Mouse (Mus musculus): ENCODE measurements around the gene Pawr. TPM values are rescaled to one million over a fixed set of nuclear protein-coding genes. Genes with fewer than 3 reads are reported as not detected.

The Pawr gene
- polyA plus RNA-seq, 1 experiment = 157 TPM

DNA sequence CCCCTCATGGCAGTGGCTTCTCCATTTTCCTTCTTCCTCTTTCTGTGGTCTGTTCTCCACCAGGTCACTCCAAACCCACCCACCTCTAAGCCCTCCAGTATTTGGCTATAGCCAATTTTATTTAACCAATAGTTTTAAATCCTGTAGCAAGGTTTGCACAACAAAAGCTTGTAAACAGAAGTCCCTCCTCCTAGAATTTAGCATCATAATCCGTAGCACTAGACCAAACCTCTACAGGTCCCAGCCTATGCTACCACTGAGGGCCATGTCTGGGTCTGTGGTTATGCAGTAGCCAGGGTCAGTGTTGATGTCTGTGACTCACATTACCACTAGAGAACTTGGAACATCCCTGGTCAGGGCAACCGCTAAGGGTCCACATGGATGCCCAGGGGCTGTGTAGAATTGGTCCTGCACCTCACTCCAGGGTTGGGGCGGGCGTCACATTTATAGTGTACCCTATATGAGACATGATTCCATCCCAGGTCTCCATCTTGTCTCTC, 71.5 kb downstream of the Pawr start:
- Histone ChIP-seq H3K9me3 (replicated peaks; ENCODE audit: control insufficient read depth, insufficient read depth, low read length, poor library complexity, severe bottlenecking) (no peaks in the 10 kb centered on the region), H3K4me1 (ENCODE audit: control insufficient read depth, insufficient read depth, low read length) (peaks cover 7% of the 10 kb centered on the region), H3K36me3 (ENCODE audit: control insufficient read depth, insufficient read depth, low read length, poor library complexity, severe bottlenecking) (no peaks in the 10 kb centered on the region), H3K4me3 (ENCODE audit: low read depth, low read length) (no peak overlapping the region), H3K27me3 (ENCODE audit: control insufficient read depth, insufficient read depth, low read length, poor library complexity, severe bottlenecking) (no peaks in the 10 kb centered on the region), H3K27ac (ENCODE audit: insufficient read depth, low read length) (no peak overlapping the region), H3K9ac (ENCODE audit: low read depth, poor library complexity, severe bottlenecking) (no peak overlapping the region)
- TF ChIP-seq CTCF (IDR thresholded peaks at IDR 0.05; ENCODE audit: low read depth, low read length) (no peak), POLR2A (IDR thresholded peaks at IDR 0.05; ENCODE audit: insufficient read depth, low read length) (no peak), EP300 (IDR thresholded peaks at IDR 0.05; ENCODE audit: insufficient read depth, low read depth, low read length) (no peak)

DNA sequence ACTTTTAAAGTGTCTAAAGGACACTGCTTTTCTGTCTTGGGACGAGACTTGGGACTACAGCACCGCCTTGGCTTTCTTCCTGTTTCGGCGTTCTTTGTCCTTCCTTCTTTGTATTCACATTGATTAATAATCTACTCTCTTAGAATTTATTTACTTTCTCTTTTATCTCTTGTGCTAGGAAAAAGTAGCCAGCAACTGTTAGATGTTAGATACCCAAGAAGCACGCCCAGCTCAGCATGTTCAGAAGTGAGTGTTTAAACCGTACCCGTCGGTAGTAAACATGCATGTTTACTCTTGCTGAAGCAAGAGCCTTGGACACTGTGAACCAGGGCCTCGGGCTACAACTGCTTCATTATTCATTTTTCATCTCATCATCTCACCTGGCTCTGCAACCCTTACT, 72.2 kb downstream of the Pawr start:
- no peak for TF ChIP-seq CTCF (IDR thresholded peaks at IDR 0.05; ENCODE audit: low read depth, low read length)
- no peak for TF ChIP-seq EP300 (IDR thresholded peaks at IDR 0.05; ENCODE audit: insufficient read depth, low read depth, low read length)
- TF ChIP-seq POLR2A (IDR thresholded peaks at IDR 0.05; ENCODE audit: insufficient read depth, low read length) = no peak
- H3K9me3 ChIP-seq (replicated peaks; ENCODE audit: control insufficient read depth, insufficient read depth, low read length, poor library complexity, severe bottlenecking) = no peaks in the 10 kb centered on the region

DNA sequence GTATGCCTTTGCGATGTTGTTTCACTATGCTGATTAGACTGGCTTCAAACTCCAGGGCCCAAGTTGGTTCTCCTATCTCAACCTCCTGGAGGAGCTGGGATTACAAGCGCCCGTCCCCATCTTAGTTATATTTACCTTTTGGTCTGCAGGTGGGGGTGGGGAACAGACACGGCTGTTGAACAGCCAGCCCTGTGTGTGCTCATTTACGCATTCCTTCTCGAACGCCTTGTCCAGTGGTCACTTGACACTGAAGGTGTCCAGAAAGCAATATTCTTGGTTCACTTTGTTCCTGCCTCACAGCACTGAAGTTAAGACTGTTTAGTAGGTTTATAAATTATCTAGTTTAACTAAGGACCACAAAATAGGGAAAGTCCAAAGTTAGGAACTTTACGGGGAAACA, 73.2 kb downstream of the Pawr start:
- Histone ChIP-seq H3K4me3 (ENCODE audit: low read depth, low read length) (no peak overlapping the region), H3K27ac (ENCODE audit: insufficient read depth, low read length) (no peak overlapping the region), H3K4me1 (ENCODE audit: control insufficient read depth, insufficient read depth, low read length) (peaks cover 7% of the 10 kb centered on the region), H3K27me3 (ENCODE audit: control insufficient read depth, insufficient read depth, low read length, poor library complexity, severe bottlenecking) (no peaks in the 10 kb centered on the region), H3K9ac (ENCODE audit: low read depth, poor library complexity, severe bottlenecking) (no peak overlapping the region), H3K36me3 (ENCODE audit: control insufficient read depth, insufficient read depth, low read length, poor library complexity, severe bottlenecking) (peaks cover 4% of the 10 kb centered on the region), H3K9me3 (replicated peaks; ENCODE audit: control insufficient read depth, insufficient read depth, low read length, poor library complexity, severe bottlenecking) (no peaks in the 10 kb centered on the region)
- TF ChIP-seq CTCF (IDR thresholded peaks at IDR 0.05; ENCODE audit: low read depth, low read length) (no peak), POLR2A (IDR thresholded peaks at IDR 0.05; ENCODE audit: insufficient read depth, low read length) (no peak), EP300 (IDR thresholded peaks at IDR 0.05; ENCODE audit: insufficient read depth, low read depth, low read length) (no peak)

More for the DNA sequence above, 72.2 kb downstream of the Pawr start:
- H3K4me1 ChIP-seq (ENCODE audit: control insufficient read depth, insufficient read depth, low read length) = peaks cover 7% of the 10 kb centered on the region
- H3K36me3 ChIP-seq (ENCODE audit: control insufficient read depth, insufficient read depth, low read length, poor library complexity, severe bottlenecking) = no peaks in the 10 kb centered on the region
- no peak overlapping the region for H3K4me3 ChIP-seq (ENCODE audit: low read depth, low read length)
- no peak overlapping the region for H3K9ac ChIP-seq (ENCODE audit: low read depth, poor library complexity, severe bottlenecking)
- H3K27me3 ChIP-seq (ENCODE audit: control insufficient read depth, insufficient read depth, low read length, poor library complexity, severe bottlenecking) = no peaks in the 10 kb centered on the region
- no peak overlapping the region for H3K27ac ChIP-seq (ENCODE audit: insufficient read depth, low read length)

DNA sequence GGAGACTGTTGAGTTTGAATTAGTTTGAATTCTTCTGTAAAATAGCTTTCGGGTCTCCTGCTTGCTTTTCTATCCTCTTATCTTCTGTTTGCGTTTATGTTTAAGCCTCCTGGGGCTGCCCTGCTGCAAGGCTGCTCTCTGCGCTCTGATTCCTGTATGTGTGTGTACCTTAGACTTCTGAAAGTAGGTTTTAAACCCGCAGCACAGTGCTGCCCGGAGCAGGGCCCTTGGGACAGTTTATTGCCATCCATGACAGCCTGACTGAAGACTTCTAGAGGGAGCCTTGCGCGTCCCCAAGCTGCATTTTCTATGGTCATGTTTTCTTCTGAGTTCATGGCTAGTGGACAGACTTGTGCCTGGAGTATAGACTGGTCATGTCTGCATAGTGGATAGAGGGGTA, 74.0 kb downstream of the Pawr start:
- Histone ChIP-seq H3K36me3 (ENCODE audit: control insufficient read depth, insufficient read depth, low read length, poor library complexity, severe bottlenecking) (peaks cover 7% of the 10 kb centered on the region), H3K9me3 (replicated peaks; ENCODE audit: control insufficient read depth, insufficient read depth, low read length, poor library complexity, severe bottlenecking) (no peaks in the 10 kb centered on the region), H3K4me3 (ENCODE audit: low read depth, low read length) (no peak overlapping the region), H3K27ac (ENCODE audit: insufficient read depth, low read length) (no peak overlapping the region), H3K9ac (ENCODE audit: low read depth, poor library complexity, severe bottlenecking) (no peak overlapping the region), H3K27me3 (ENCODE audit: control insufficient read depth, insufficient read depth, low read length, poor library complexity, severe bottlenecking) (no peaks in the 10 kb centered on the region), H3K4me1 (ENCODE audit: control insufficient read depth, insufficient read depth, low read length) (peaks cover 7% of the 10 kb centered on the region)
- no peak for TF ChIP-seq EP300 (IDR thresholded peaks at IDR 0.05; ENCODE audit: insufficient read depth, low read depth, low read length)
- no peak for TF ChIP-seq CTCF (IDR thresholded peaks at IDR 0.05; ENCODE audit: low read depth, low read length)
- TF ChIP-seq POLR2A (IDR thresholded peaks at IDR 0.05; ENCODE audit: insufficient read depth, low read length) = no peak

DNA sequence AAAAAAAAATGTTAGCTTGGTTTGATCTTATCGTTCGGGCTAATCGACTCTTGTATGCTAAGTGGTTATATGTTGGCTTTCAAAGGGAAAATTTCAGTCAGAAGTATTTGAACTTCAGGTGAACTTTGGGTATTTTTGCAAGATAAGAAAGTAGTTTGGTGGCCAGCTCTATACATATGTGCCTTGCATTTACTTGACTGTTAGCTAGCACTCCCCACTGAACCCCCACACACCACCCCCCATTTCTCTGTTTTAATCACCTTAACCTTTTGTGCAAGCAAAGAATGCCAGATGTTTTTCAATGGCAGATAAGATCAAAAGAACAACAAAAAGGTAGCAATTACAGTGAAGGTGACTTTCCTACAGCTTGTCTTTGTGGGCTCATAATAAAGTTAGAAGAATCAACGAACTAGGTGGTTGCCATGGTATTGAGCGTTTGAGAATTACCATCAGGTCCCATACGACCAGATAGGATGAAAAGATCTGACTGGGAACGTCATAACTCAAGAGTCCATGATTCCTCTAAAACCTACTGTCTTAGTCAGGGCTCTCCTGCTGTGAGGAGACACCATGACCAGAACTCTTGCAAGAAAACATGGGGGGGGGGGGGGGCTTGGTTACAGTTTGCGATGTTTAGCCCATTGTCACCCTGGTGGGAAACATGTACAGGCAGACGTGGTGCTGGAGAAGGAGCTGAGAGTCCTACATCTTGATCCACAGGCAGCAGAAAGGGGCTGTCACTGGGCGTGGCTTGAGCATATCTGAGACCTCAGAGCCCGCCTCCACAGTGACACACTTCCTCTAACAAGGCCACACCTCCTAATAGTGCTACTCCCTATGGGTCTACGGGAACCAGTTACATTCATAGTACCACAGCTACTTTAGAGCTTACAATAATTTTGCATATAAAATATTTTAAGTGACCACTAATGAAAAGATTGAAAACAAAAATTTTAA, 75.2 kb downstream of the Pawr start:
- TF ChIP-seq EP300 (IDR thresholded peaks at IDR 0.05; ENCODE audit: insufficient read depth, low read depth, low read length) (no peak), POLR2A (IDR thresholded peaks at IDR 0.05; ENCODE audit: insufficient read depth, low read length) (no peak), CTCF (IDR thresholded peaks at IDR 0.05; ENCODE audit: low read depth, low read length) (no peak)
- Histone ChIP-seq H3K36me3 (ENCODE audit: control insufficient read depth, insufficient read depth, low read length, poor library complexity, severe bottlenecking) (peaks cover 17% of the 10 kb centered on the region), H3K9me3 (replicated peaks; ENCODE audit: control insufficient read depth, insufficient read depth, low read length, poor library complexity, severe bottlenecking) (no peaks in the 10 kb centered on the region), H3K27me3 (ENCODE audit: control insufficient read depth, insufficient read depth, low read length, poor library complexity, severe bottlenecking) (no peaks in the 10 kb centered on the region), H3K4me1 (ENCODE audit: control insufficient read depth, insufficient read depth, low read length) (peaks cover 7% of the 10 kb centered on the region), H3K27ac (ENCODE audit: insufficient read depth, low read length) (no peak overlapping the region), H3K9ac (ENCODE audit: low read depth, poor library complexity, severe bottlenecking) (no peak overlapping the region), H3K4me3 (ENCODE audit: low read depth, low read length) (no peak overlapping the region)

DNA sequence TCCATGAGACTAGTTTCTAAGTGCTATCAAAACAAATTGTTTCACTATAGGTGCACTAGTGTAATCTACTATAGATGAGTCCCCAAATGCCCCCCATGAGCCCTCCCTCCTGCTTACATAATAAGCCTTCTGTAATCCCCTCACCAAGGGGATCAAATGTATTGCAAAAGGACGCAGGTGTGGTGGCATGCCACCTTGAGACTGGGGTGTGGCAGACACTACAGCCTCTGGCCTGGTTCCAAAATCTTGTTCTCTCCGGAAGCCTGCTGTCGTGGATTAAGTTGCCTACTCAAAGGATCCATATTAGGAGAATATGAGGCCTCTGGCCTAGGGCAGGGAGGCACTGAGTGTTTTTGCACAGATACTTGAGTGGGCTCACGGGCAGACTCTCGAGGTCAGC, 76.1 kb downstream of the Pawr start:
- H3K27me3 ChIP-seq (ENCODE audit: control insufficient read depth, insufficient read depth, low read length, poor library complexity, severe bottlenecking) = no peaks in the 10 kb centered on the region
- H3K27ac ChIP-seq (ENCODE audit: insufficient read depth, low read length) = no peak overlapping the region
- peaks cover 7% of the 10 kb centered on the region for H3K4me1 ChIP-seq (ENCODE audit: control insufficient read depth, insufficient read depth, low read length)
- no peak overlapping the region for H3K9ac ChIP-seq (ENCODE audit: low read depth, poor library complexity, severe bottlenecking)
- H3K4me3 ChIP-seq (ENCODE audit: low read depth, low read length) = no peak overlapping the region
- H3K9me3 ChIP-seq (replicated peaks; ENCODE audit: control insufficient read depth, insufficient read depth, low read length, poor library complexity, severe bottlenecking) = no peaks in the 10 kb centered on the region
- no peak for TF ChIP-seq EP300 (IDR thresholded peaks at IDR 0.05; ENCODE audit: insufficient read depth, low read depth, low read length)
- TF ChIP-seq CTCF (IDR thresholded peaks at IDR 0.05; ENCODE audit: low read depth, low read length) = no peak
- no peak for TF ChIP-seq POLR2A (IDR thresholded peaks at IDR 0.05; ENCODE audit: insufficient read depth, low read length)
- peaks cover 21% of the 10 kb centered on the region for H3K36me3 ChIP-seq (ENCODE audit: control insufficient read depth, insufficient read depth, low read length, poor library complexity, severe bottlenecking)

Data from ES-Bruce4 (cell line).